Mouse (Mus musculus): ENCODE results near the gene Abcg2. TPM values are rescaled to one million over a fixed set of nuclear protein-coding genes. Genes with fewer than 3 reads are reported as not detected.

Abcg2 gene
- total RNA-seq, 2 experiments from 2014 or later, result 11.5 to 67.7 TPM

- ATAC-seq (replicated peaks; ENCODE audit: poor library complexity, severe bottlenecking), result no peak
Measured at GRCm38 (mm10) chr6:58632419-58632818, 48.1 kb downstream of the Abcg2 start.

GRCm38 (mm10) chr6:58633731-58634130 lies 49.4 kb downstream of the Abcg2 start:
- ATAC-seq (replicated peaks; ENCODE audit: poor library complexity, severe bottlenecking), result no peak

GRCm38 (mm10) chr6:58638566-58638965 lies 54.2 kb downstream of the Abcg2 start:
- ATAC-seq (replicated peaks; ENCODE audit: poor library complexity, severe bottlenecking), result no peak

GRCm38 (mm10) chr6:58639391-58639790 lies 55.1 kb downstream of the Abcg2 start:
- ATAC-seq (replicated peaks; ENCODE audit: poor library complexity, severe bottlenecking), result no peak

- ATAC-seq (replicated peaks; ENCODE audit: poor library complexity, severe bottlenecking), result peak; percentile 94
Measured at GRCm38 (mm10) chr6:58640333-58641018, 56.2 kb downstream of the Abcg2 start.

- no peak for ATAC-seq (replicated peaks; ENCODE audit: poor library complexity, severe bottlenecking)
Measured at GRCm38 (mm10) chr6:58641056-58641799, 56.9 kb downstream of the Abcg2 start.

- ATAC-seq (replicated peaks; ENCODE audit: poor library complexity, severe bottlenecking), result no peak
Measured at GRCm38 (mm10) chr6:58642191-58642590, 57.9 kb downstream of the Abcg2 start.

- ATAC-seq (replicated peaks; ENCODE audit: poor library complexity, severe bottlenecking), result no peak
Measured at GRCm38 (mm10) chr6:58644586-58644985, 60.3 kb downstream of the Abcg2 start.

GRCm38 (mm10) chr6:58648100-58648749 lies 63.9 kb downstream of the Abcg2 start:
- ATAC-seq (replicated peaks; ENCODE audit: poor library complexity, severe bottlenecking), result no peak

- ATAC-seq (replicated peaks; ENCODE audit: poor library complexity, severe bottlenecking), result no peak
Measured at GRCm38 (mm10) chr6:58650136-58650535, 65.8 kb downstream of the Abcg2 start.

- no peak for ATAC-seq (replicated peaks; ENCODE audit: poor library complexity, severe bottlenecking)
Measured at GRCm38 (mm10) chr6:58651038-58651437, 66.7 kb downstream of the Abcg2 start.

- ATAC-seq (replicated peaks; ENCODE audit: poor library complexity, severe bottlenecking), result peak; percentile 99
Measured at GRCm38 (mm10) chr6:58660951-58661575, 76.7 kb downstream of the Abcg2 start.

GRCm38 (mm10) chr6:58677802-58678201 lies 93.5 kb downstream of the Abcg2 start:
- no peak for ATAC-seq (replicated peaks; ENCODE audit: poor library complexity, severe bottlenecking)

GRCm38 (mm10) chr6:58678530-58678929 lies 94.2 kb downstream of the Abcg2 start:
- ATAC-seq (replicated peaks; ENCODE audit: poor library complexity, severe bottlenecking), result no peak

- ATAC-seq (replicated peaks; ENCODE audit: poor library complexity, severe bottlenecking), result no peak
Measured at GRCm38 (mm10) chr6:58691584-58691983, 107.3 kb downstream of the Abcg2 start.

GRCm38 (mm10) chr6:58694257-58694656 lies 109.9 kb downstream of the Abcg2 start:
- no peak for ATAC-seq (replicated peaks; ENCODE audit: poor library complexity, severe bottlenecking)

- no peak for ATAC-seq (replicated peaks; ENCODE audit: poor library complexity, severe bottlenecking)
Measured at GRCm38 (mm10) chr6:58694765-58695164, 110.4 kb downstream of the Abcg2 start.

- ATAC-seq (replicated peaks; ENCODE audit: poor library complexity, severe bottlenecking), result peak; percentile 100
Measured at GRCm38 (mm10) chr6:58710369-58710768, 126.0 kb downstream of the Abcg2 start.

- no peak for ATAC-seq (replicated peaks; ENCODE audit: poor library complexity, severe bottlenecking)
Measured at GRCm38 (mm10) chr6:58711909-58712308, 127.6 kb downstream of the Abcg2 start.

- 0 out of 2 replicates have a peak, but pooled peaks have one; percentile 17 for ATAC-seq (replicated peaks; ENCODE audit: poor library complexity, severe bottlenecking)
Measured at GRCm38 (mm10) chr6:58733851-58734250, 149.5 kb downstream of the Abcg2 start.

GRCm38 (mm10) chr6:58735090-58735489 lies 150.8 kb downstream of the Abcg2 start:
- peak; percentile 59 for ATAC-seq (replicated peaks; ENCODE audit: poor library complexity, severe bottlenecking)

Data from granulocyte monocyte progenitor cell, adult 5-6 weeks (primary cell).